Mouse (Mus musculus) adrenal gland, adult (tissue): ENCODE measurements around the gene Tshb.

Experiments used
- DNase-seq, 2 experiments: peaks; one replicate each; pipeline ENCODE4 v3.0.0; 2022 to 2023; ENCODE audit warnings: low spot score in 1 of 2; ENCODE audit not compliant: inconsistent age in 2 of 2

The Tshb gene

GRCm38 (mm10) chr3:102782618-102783017 is at the start of gene Tshb:
TSS of gene Tshb (minus strand) at chr3:102782718.
- no peak for DNase-seq

- DNase-seq: peak; percentile 58 to 89
Measured at GRCm38 (mm10) chr3:102803937-102804336, 21.4 kb upstream of the Tshb start.

- DNase-seq: peak in 1 of 2 experiments; percentile 19
Measured at GRCm38 (mm10) chr3:102787369-102787768, 4.9 kb upstream of the Tshb start.

- DNase-seq: no peak
Measured at GRCm38 (mm10) chr3:102773018-102773417, 9.5 kb downstream of the Tshb start.

- no peak for DNase-seq
Measured at GRCm38 (mm10) chr3:102764850-102765249, 17.7 kb downstream of the Tshb start.

- DNase-seq: no peak
Measured at GRCm38 (mm10) chr3:102763713-102764400, 18.7 kb downstream of the Tshb start.

GRCm38 (mm10) chr3:102762388-102762787 is 20.1 kb downstream of the Tshb start:
- DNase-seq: no peak

- DNase-seq: no peak
Measured at GRCm38 (mm10) chr3:102760236-102760635, 22.3 kb downstream of the Tshb start.

GRCm38 (mm10) chr3:102757019-102757418 is 25.5 kb downstream of the Tshb start:
- DNase-seq: no peak

GRCm38 (mm10) chr3:102755801-102756200 is 26.7 kb downstream of the Tshb start:
- DNase-seq: no peak

GRCm38 (mm10) chr3:102752457-102752856 is 30.1 kb downstream of the Tshb start:
- no peak for DNase-seq

- DNase-seq: no peak
Measured at GRCm38 (mm10) chr3:102752053-102752452, 30.5 kb downstream of the Tshb start.

GRCm38 (mm10) chr3:102751536-102751935 is 31.0 kb downstream of the Tshb start:
- DNase-seq: no peak

- DNase-seq: no peak
Measured at GRCm38 (mm10) chr3:102751136-102751535, 31.4 kb downstream of the Tshb start.

GRCm38 (mm10) chr3:102748686-102749085 is 33.8 kb downstream of the Tshb start:
- DNase-seq: no peak

- no peak for DNase-seq
Measured at GRCm38 (mm10) chr3:102748038-102748437, 34.5 kb downstream of the Tshb start.

- no peak for DNase-seq
Measured at GRCm38 (mm10) chr3:102746174-102746573, 36.3 kb downstream of the Tshb start.

- DNase-seq: no peak
Measured at GRCm38 (mm10) chr3:102744657-102745056, 37.9 kb downstream of the Tshb start.

GRCm38 (mm10) chr3:102743781-102744471 is 38.6 kb downstream of the Tshb start:
- no peak for DNase-seq

- no peak for DNase-seq
Measured at GRCm38 (mm10) chr3:102743202-102743601, 39.3 kb downstream of the Tshb start.

GRCm38 (mm10) chr3:102742725-102743124 is 39.8 kb downstream of the Tshb start:
- DNase-seq: no peak

- DNase-seq: no peak
Measured at GRCm38 (mm10) chr3:102738926-102739325, 43.6 kb downstream of the Tshb start.
